Mouse (Mus musculus): ENCODE measurements around the gene Sh3d19.

DNA sequence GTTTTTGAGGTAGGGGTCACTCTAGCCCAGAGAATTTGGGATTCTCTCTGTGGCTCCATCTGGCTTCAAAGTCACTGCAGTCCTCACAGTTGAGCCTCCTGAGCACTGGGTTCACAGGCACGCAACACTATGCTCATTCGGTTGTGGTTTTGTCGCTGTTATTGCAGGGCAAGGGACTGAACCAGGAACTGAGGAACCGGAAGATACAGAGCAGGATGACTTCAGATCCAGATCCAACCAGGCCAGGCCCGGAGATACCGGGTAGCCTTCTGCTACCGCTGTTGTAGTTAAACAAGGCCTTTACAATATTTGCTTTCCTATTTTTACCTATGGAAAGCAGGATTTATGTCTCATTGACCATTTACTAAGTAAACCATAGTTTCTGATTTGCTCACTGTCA is 208.8 kb downstream of the Sh3d19 start:
- TF ChIP-seq CTCF (IDR thresholded peaks at IDR 0.05; ENCODE audit: low read depth, low read length) (no peak), GATA1 (IDR thresholded peaks at IDR 0.05; ENCODE audit: borderline replicate concordance, low read length) (no peak), POLR2AphosphoS5 (IDR thresholded peaks at IDR 0.05; ENCODE audit: insufficient replicate concordance, low read depth, low read length) (no peak), TAL1 (conservative IDR thresholded peaks at IDR 0.05; ENCODE audit: low read depth, low read length) (no peak), GATA2 (IDR thresholded peaks at IDR 0.05; ENCODE audit: borderline replicate concordance, low read depth, low read length) (no peak)

Data from G1E (cell line).